Mouse (Mus musculus) CH12.LX (cell line): Measurements from ENCODE around the gene Arl15. TPM values are rescaled to one million over a fixed set of nuclear protein-coding genes. Genes with fewer than 3 reads are reported as not detected.

Experiments
- DNase-seq: peaks from one replicate; pipeline ENCODE4 v3.0.0-alpha.2; 2013; ENCODE audit errors: extremely low read depth
- H3K27ac ChIP-seq: 2 replicates; pipeline ENCODE4 v1.5.1; 2012; ENCODE audit warnings: low read depth, mild to moderate bottlenecking, control low read depth, moderate library complexity; ENCODE audit not compliant: insufficient read depth
- H3K27me3 ChIP-seq: replicated peaks from 2 replicates; pipeline ENCODE3; 2012; ENCODE audit warnings: inconsistent platforms
- H3K36me3 ChIP-seq, 2 experiments: replicated peaks in 1 of 2; 2 replicates each; pipeline versions ENCODE3 to v1.6.1; 2012; ENCODE audit warnings: inconsistent platforms in 1 of 2, low read length in 1 of 2, mild to moderate bottlenecking in 1 of 2, mixed read lengths in 1 of 2, moderate library complexity in 1 of 2; ENCODE audit not compliant: control insufficient read depth in 1 of 2, insufficient read depth in 1 of 2
- H3K4me1 ChIP-seq, 2 experiments: 2 replicates each; pipeline ENCODE4 v1.6.1; 2012; ENCODE audit warnings: inconsistent platforms in 1 of 2, moderate library complexity in 1 of 2; ENCODE audit not compliant: insufficient read depth in 2 of 2, control insufficient read depth in 1 of 2
- H3K4me2 ChIP-seq: 2 replicates; pipeline ENCODE4 v1.6.1; 2012; ENCODE audit warnings: low read depth, mild to moderate bottlenecking, control low read depth; ENCODE audit not compliant: poor library complexity, insufficient read depth, severe bottlenecking
- H3K4me3 ChIP-seq, 3 experiments: fragments of 150-350 bp in 1 of 3; sonication (generic) in 1 of 3; replicated peaks in 1 of 3; 2 replicates each; pipeline versions ENCODE3 to v1.5.1; 2011 to 2012; ENCODE audit warnings: low read depth in 2 of 3, low read length in 2 of 3, mild to moderate bottlenecking in 2 of 3, moderate library complexity in 2 of 3, control low read depth in 1 of 3, improper control_type of control experiment in 1 of 3, inconsistent platforms in 1 of 3, mixed read lengths in 1 of 3; ENCODE audit not compliant: poor library complexity in 1 of 3
- H3K79me2 ChIP-seq: replicated peaks from 2 replicates; pipeline ENCODE4 v1.6.1; 2012; ENCODE audit warnings: mild to moderate bottlenecking, moderate library complexity; ENCODE audit not compliant: control insufficient read depth, poor library complexity, insufficient read depth, severe bottlenecking; ENCODE audit errors: extremely low read depth
- H3K9ac ChIP-seq: 2 replicates; pipeline ENCODE4 v1.6.1; 2012; ENCODE audit warnings: low read depth, mild to moderate bottlenecking, control low read depth, moderate library complexity; ENCODE audit not compliant: insufficient read depth
- H3K9me3 ChIP-seq: replicated peaks from 2 replicates; pipeline ENCODE3; 2012; ENCODE audit warnings: low read length, inconsistent platforms, mixed read lengths
- BHLHE40 ChIP-seq: IDR thresholded peaks from 2 replicates; pipeline ENCODE4 v1.6.1; 2011; ENCODE audit warnings: mild to moderate bottlenecking, low read depth, low read length, improper control_type of control experiment
- CTCF ChIP-seq, 2 experiments: IDR thresholded peaks in 1 of 2; conservative IDR thresholded peaks in 1 of 2; 2 replicates each; pipeline ENCODE4 v1.5.1; 2011 to 2012; ENCODE audit warnings: low read depth in 2 of 2, low read length in 2 of 2, improper control_type of control experiment in 1 of 2, inconsistent platforms in 1 of 2, mild to moderate bottlenecking in 1 of 2, moderate library complexity in 1 of 2
- EP300 ChIP-seq: IDR thresholded peaks from 2 replicates; pipeline ENCODE4 v1.6.1; 2011; ENCODE audit warnings: low read length, improper control_type of control experiment
- ETS1 ChIP-seq: conservative IDR thresholded peaks from 2 replicates; pipeline ENCODE4 v1.6.1; 2012; ENCODE audit warnings: low read depth, mild to moderate bottlenecking, inconsistent platforms, low read length, improper control_type of control experiment, moderate library complexity
- HCFC1 ChIP-seq: IDR thresholded peaks from 2 replicates; pipeline ENCODE4 v1.6.1; 2012; ENCODE audit warnings: low read depth, mild to moderate bottlenecking, inconsistent platforms, low read length, improper control_type of control experiment
- JUN ChIP-seq: IDR thresholded peaks from 2 replicates; pipeline ENCODE4 v1.6.1; 2011; ENCODE audit warnings: low read depth, mild to moderate bottlenecking, low read length, improper control_type of control experiment, moderate library complexity; ENCODE audit not compliant: insufficient read depth
- JUND ChIP-seq: conservative IDR thresholded peaks from 2 replicates; pipeline ENCODE4 v1.6.1; 2011; ENCODE audit warnings: low read depth, low read length, improper control_type of control experiment
- MAFK ChIP-seq: IDR thresholded peaks from 2 replicates; pipeline ENCODE4 v1.6.1; 2011; ENCODE audit warnings: low read length, improper control_type of control experiment; ENCODE audit not compliant: insufficient replicate concordance
- MAZ ChIP-seq: IDR thresholded peaks from 2 replicates; pipeline ENCODE4 v1.6.1; 2012; ENCODE audit warnings: low read depth, mild to moderate bottlenecking, inconsistent platforms, low read length, improper control_type of control experiment, moderate library complexity
- MEF2A ChIP-seq: IDR thresholded peaks from 2 replicates; pipeline ENCODE4 v1.6.1; 2014; ENCODE audit warnings: low read depth, mild to moderate bottlenecking, inconsistent platforms, low read length, improper control_type of control experiment, borderline replicate concordance
- MXI1 ChIP-seq: IDR thresholded peaks from 2 replicates; pipeline ENCODE4 v1.6.1; 2011; ENCODE audit warnings: mild to moderate bottlenecking, low read depth, low read length, improper control_type of control experiment
- MYC ChIP-seq: IDR thresholded peaks from 2 replicates; pipeline ENCODE4 v1.6.1; 2011; ENCODE audit warnings: low read depth, mild to moderate bottlenecking, improper control_type of control experiment, low read length
- NRF1 ChIP-seq: IDR thresholded peaks from 2 replicates; pipeline ENCODE4 v1.6.1; 2014; ENCODE audit warnings: low read depth, mild to moderate bottlenecking, inconsistent platforms, low read length, improper control_type of control experiment, moderate library complexity
- POLR2AphosphoS2 ChIP-seq: IDR thresholded peaks from 2 replicates; pipeline ENCODE4 v1.6.1; 2011; ENCODE audit warnings: low read depth, low read length, improper control_type of control experiment
- TCF12 ChIP-seq: IDR thresholded peaks from 2 replicates; pipeline ENCODE4 v1.6.1; 2014; ENCODE audit warnings: low read depth, mild to moderate bottlenecking, inconsistent platforms, low read length, improper control_type of control experiment
- dilution Hi-C: fragments of 300-500 bp; cut with MboI; formaldehyde crosslinking; loops from 2 replicates; pipeline ENCODE4 v1.14.3; 2020; ENCODE audit warnings: low sequenced_read_pairs; ENCODE audit not compliant: extremely low pct_unique_long_range_greater_than_20kb, extremely low pct_ligation_motif_present
- in situ Hi-C: fragments of 300-500 bp; cut with MboI; formaldehyde crosslinking; loops from 3 replicates; pipeline ENCODE4 v1.14.3; 2019; ENCODE audit warnings: low sequenced_read_pairs, low pct_ligation_motif_present, low pct_unique_long_range_greater_than_20kb, mixed read lengths
- polyA plus RNA-seq: library from polyadenylated mRNA; unstranded; fragments of >175 nt; gene quantifications from 2 replicates; pipeline ENCODE4 v1.2.1, GENCODE M21; 2012; ENCODE audit warnings: low read depth; ENCODE audit not compliant: insufficient read length
- total RNA-seq, 2 experiments: library from RNA; depleted of rRNA; stranded (reverse); fragments of 300-350 nt in 1 of 2; fragments of >200 nt in 1 of 2; gene quantifications; 2 replicates each; pipeline ENCODE4 v1.2.3; 2012 to 2014

Arl15 gene
- total and polyA plus RNA-seq, 3 experiments: 2.2 to 5.2 (median 4.8) TPM

DNA sequence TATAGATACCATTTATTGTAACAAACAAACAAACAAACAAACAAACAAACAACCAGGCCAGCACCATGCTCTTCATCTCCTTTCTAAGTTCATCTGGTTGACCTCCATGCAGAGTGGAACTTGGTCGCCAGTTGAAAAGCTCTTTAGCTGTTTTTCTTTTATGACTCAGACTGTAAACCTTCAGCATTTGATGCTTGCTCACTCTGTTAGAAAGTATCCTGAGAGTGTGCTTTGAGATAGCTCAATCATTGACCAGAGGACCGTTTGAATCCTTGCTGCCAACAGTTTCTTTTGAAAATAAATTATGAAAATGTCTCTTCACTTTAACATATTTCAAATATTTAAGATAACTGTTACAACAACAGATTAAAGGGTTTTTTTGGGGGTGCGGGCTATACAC, 103.2 kb downstream of the Arl15 start:
- dilution Hi-C loops (no loop called here), in situ Hi-C loops (loop anchor here (25.0 kb wide), 3 partner anchors 190 to 890 kb away; partner anchors contain the start of gene Fst)
- no peak overlapping the region for H3K4me3 ChIP-seq
- TF ChIP-seq JUN: no peak
- no peak for TF ChIP-seq NRF1
- TF ChIP-seq MYC: no peak
- no peak for TF ChIP-seq TCF12
- TF ChIP-seq MXI1: no peak
- H3K27ac ChIP-seq: no peak overlapping the region
- H3K79me2 ChIP-seq: no peaks in the 10 kb centered on the region
- H3K36me3 ChIP-seq: no peaks in the 10 kb centered on the region
- no peak overlapping the region for H3K9ac ChIP-seq
- no peaks in the 10 kb centered on the region for H3K9me3 ChIP-seq
- DNase-seq: no peak
- no peaks in the 10 kb centered on the region for H3K4me1 ChIP-seq
- no peaks in the 10 kb centered on the region for H3K27me3 ChIP-seq
- H3K4me2 ChIP-seq: no peak overlapping the region

DNA sequence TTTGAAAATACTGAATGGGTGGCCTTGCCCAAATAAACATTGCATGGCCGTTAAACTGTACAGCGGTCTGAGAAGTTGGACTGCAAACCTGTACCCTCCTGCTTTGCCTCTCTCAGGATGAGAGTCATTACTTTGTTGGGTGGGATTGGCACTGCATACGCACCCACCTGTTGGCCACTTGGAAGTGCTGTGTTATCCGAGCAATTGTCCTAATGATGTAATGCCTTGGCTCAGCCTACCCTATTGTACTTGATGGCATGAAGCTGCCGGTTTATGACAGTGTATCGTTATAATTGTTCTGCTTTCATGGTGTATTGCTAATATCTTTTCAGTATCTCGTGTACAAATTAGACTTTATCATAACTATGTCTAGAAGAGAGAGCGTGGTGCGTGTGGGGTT, 103.6 kb downstream of the Arl15 start:
- Histone ChIP-seq H3K4me3 (no peak overlapping the region), H3K36me3 (no peaks in the 10 kb centered on the region), H3K9ac (no peak overlapping the region), H3K79me2 (no peaks in the 10 kb centered on the region), H3K27ac (no peak overlapping the region), H3K27me3 (no peaks in the 10 kb centered on the region), H3K9me3 (no peaks in the 10 kb centered on the region), H3K4me2 (no peak overlapping the region)
- no peak for DNase-seq
- in situ Hi-C loops (loop anchor here (25.0 kb wide), 3 partner anchors 189 to 889 kb away; partner anchors contain the start of gene Fst), dilution Hi-C loops (no loop called here)
- TF ChIP-seq JUND (no peak), CTCF (conservative IDR thresholded peaks at IDR 0.05 in 1 of 2, IDR thresholded peaks at IDR 0.05 in 1 of 2; ENCODE audit: low read depth in 2 of 2, low read length in 2 of 2) (no peak), HCFC1 (no peak), BHLHE40 (no peak), MAFK (no peak), POLR2AphosphoS2 (no peak), EP300 (no peak), ETS1 (no peak), MXI1 (no peak), MEF2A (no peak), MAZ (no peak)
- TF ChIP-seq, all 38 proteins: peak for 0
- no peaks in the 10 kb centered on the region for H3K4me1 ChIP-seq
